ENCODE assay signal across 26 mouse cellular contexts in the genomic region with DNA sequence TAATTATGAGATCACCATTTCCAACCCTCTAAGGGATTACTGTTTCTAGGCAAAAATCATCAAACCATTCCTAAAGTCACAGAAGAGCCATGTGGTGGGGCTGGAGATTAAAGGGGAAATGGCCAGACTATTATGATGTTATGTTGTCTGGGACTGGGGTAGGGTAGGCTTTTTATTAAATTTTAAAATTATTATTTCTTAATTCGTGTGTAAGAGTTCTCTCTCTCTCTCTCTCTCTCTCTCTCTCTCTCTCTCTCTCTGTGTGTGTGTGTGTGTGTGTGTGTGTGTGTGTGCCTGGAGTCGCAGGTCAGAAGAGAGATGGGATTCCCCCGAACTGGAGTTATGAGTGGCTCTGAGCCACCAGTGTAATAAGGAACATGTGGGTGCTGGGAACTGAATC. TPM values are rescaled to one million over a fixed set of nuclear protein-coding genes. Genes with fewer than 3 reads are reported as not detected.
"Had no signal": no experiment of that assay in that cellular context is flagged by ENCODE, and none has a peak within 500 bp of the region (broad histone marks: within the 10 kb centered on the region; RNA-seq: fewer than 3 reads in every experiment).

A gene (plus strand): TSS at position 301 of the 400 bp plus-strand sequence.

- H3K4me2 ChIP-seq: lung, embryonic 14.5 days; midbrain, embryonic 12.5 days; neural tube, embryonic 13.5 days; neural tube, embryonic 15.5 days had no signal

- H3K27me3 ChIP-seq: neural tube, embryonic 13.5 days; neural tube, embryonic 15.5 days had no signal

- ATAC-seq: liver, postnatal 0 days; midbrain, embryonic 16.5 days had no signal

- H3K36me3 ChIP-seq: midbrain, embryonic 10.5 days; midbrain, embryonic 12.5 days; neural tube, embryonic 13.5 days; neural tube, embryonic 15.5 days had no signal

- H3K9ac ChIP-seq: liver, postnatal 0 days; lung, embryonic 14.5 days; midbrain, embryonic 12.5 days; neural tube, embryonic 13.5 days; neural tube, embryonic 15.5 days had no signal

- H3K9me3 ChIP-seq: midbrain, embryonic 10.5 days; midbrain, embryonic 12.5 days; neural tube, embryonic 13.5 days; neural tube, embryonic 15.5 days had no signal

- H3K4me3 ChIP-seq: midbrain, embryonic 10.5 days; midbrain, embryonic 12.5 days; myocyte; neural tube, embryonic 13.5 days; neural tube, embryonic 15.5 days had no signal

- H3K4me1 ChIP-seq: midbrain, embryonic 10.5 days; midbrain, embryonic 12.5 days; neural tube, embryonic 13.5 days; neural tube, embryonic 15.5 days had no signal

- DNase-seq: liver, postnatal 0 days; lung, embryonic 14.5 days; lung, postnatal 10 days; lung, postnatal 4 days; midbrain, embryonic 14.5 days; retina, postnatal 1 day; right cerebral cortex, adult 18-20 months; right cerebral cortex, postnatal 25 days; right cerebral cortex, postnatal 4 days; spleen, adult 18-20 months; thymus, adult 18-20 months; thymus, postnatal 36 days had no signal

- H3K27ac ChIP-seq: midbrain, embryonic 10.5 days; midbrain, embryonic 12.5 days; neural tube, embryonic 13.5 days; neural tube, embryonic 15.5 days had no signal

RNA-seq across cellular contexts. Expression of the gene that starts here (rescaled TPM):
- total RNA-seq: megakaryocyte, adult 5-6 weeks; megakaryocyte-erythroid progenitor cell, adult 5-6 weeks had no signal
- polyA plus RNA-seq: liver, postnatal 0 days; lung, embryonic 14.5 days; lung, embryonic 16.5 days; midbrain, embryonic 10.5 days; midbrain, embryonic 12.5 days; midbrain, embryonic 14.5 days; midbrain, embryonic 16.5 days; myocyte; neural tube, embryonic 11.5 days; neural tube, embryonic 13.5 days; neural tube, embryonic 15.5 days; small intestine, adult 2 months; stomach, embryonic 14.5 days; stomach, embryonic 16.5 days; thymus, postnatal 0 days had no signal
